Mouse (Mus musculus) T-helper 2 cell (primary cell): ENCODE data around the gene Ldb2.

Experiments
- in situ Hi-C: fragments of 300-600 bp; cut with MboI, MseI; formaldehyde crosslinking; loops from one replicate; pipeline ENCODE4 v1.15.1; 2025; ENCODE audit warnings: high pct_unique_total_duplicates

Gene Ldb2

DNA sequence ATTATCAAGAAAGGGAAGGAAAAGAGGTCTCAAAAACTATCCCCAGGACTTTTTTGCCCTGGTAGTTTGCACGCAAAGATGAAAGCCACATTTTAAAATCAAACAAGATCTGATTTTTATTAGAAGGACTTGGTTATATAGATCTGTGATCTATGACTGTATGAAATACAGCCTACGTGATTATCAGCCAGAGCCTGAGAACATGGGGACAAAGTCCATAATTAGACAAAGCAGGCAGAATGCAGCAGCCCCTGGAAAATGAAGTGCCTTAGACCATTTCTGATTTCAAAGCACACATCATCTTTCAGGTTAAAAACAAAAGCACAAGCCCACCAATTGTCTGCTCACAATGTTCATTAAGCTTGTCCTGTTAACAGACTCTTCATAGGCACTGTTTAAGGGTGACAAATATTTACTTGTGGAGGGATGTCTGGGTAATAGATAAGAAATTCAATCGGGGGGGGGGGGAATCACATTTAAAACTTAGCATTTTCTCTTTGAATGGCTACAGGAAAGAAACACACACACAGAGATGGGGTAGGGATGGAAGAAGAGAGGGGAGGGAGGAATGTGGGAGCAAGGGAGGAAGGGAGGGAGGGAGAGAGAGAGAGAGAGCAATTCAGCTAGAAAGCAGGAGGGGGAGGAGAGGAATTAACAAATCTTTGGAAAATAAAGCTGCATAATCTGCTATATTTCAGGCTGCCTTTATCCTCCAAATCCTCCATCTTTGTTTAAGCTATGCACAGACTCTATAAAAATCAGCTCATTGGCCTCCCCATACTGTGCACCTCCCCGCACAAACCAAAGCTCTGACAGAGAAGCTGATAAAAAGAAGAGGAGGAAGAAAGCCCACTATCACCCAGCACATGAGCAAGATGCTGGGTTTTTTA, 153.3 kb downstream of the Ldb2 start:
- in situ Hi-C loops: no loop called here

DNA sequence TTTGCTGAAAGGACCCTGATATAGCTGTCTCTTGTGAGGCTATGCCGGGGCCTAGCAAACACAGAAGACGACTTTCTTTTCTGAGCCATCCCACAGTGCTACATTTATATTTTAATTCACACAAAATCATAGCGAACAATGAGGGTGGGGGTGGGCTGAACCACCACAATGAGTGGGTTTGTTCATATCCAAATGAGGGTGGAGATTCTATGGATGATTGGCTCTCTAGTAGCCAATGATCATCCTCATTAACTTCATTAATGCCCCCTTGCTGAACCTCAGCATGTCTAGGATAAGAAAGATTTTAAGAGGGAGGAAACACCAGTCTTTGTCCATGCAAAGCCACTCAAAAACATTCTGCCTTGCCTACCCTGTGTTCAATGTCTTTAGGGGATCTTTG, 156.4 kb downstream of the Ldb2 start:
- in situ Hi-C loops: no loop called here

DNA sequence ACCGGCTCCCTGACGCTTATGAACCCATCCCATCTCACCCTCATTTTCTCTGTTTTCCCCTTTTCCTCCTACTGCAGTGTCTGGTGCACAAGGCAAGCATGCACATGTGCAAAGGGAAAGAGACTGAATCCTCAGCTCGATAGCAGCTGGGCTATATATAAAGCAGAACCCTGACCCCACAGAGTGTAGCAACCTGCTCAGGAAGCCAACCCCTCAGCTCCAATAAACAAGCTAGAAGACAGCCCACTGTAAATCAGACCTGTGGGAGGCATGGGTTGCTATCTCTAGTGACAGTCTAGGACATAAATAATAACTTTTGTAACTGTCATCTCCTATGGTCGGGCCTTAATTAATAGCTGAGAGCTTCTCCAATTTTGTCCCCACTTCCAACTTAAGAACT, 158.4 kb downstream of the Ldb2 start:
- in situ Hi-C loops: no loop called here

GRCm38 (mm10) chr5:44635546-44635945, 163.9 kb downstream of the Ldb2 start:
- in situ Hi-C loops: no loop called here

- in situ Hi-C loops: no loop called here
These were observed 170.3 kb downstream of the Ldb2 start for GRCm38 (mm10) chr5:44629034-44629625.

DNA sequence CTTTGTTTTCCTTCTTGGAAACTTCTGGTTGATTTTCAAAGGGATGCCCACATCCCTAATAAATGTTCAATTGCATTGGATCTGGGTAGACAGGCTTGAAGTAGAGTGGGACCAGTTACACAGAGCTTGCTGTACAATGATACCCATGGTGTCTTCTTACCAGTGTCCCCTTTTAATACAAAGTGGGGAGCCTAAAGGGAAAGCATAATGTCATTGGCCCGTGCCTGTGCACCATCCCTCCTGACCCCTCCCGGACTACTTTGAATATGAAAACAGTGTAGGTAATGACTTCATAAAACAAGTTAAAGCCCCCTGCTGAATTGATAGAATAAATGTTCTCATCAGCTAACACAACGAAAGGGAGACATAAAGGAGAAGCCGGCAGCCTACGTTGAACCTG, 172.0 kb downstream of the Ldb2 start:
- in situ Hi-C loops: no loop called here

- in situ Hi-C loops: no loop called here
These were observed 172.6 kb downstream of the Ldb2 start for GRCm38 (mm10) chr5:44626885-44627284.

DNA sequence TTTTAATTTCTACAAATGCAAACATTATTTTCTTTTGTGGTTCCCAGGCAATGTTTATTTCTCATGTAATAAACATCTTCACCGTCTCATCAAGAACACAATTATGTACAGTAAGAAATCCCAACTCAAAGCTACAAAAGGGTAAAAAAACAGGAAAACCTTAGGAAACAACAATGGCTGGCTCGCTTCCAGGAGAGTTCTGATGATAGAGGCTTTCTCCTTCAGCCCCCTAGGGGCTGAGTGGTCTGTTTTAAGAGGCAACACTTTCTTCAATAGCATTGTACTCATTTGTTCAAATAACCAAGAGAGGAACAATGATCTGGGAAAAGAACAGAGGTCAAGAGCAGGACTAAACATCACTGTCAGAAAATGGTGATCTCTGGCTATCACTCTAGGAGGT, 173.4 kb downstream of the Ldb2 start:
- in situ Hi-C loops: no loop called here

DNA sequence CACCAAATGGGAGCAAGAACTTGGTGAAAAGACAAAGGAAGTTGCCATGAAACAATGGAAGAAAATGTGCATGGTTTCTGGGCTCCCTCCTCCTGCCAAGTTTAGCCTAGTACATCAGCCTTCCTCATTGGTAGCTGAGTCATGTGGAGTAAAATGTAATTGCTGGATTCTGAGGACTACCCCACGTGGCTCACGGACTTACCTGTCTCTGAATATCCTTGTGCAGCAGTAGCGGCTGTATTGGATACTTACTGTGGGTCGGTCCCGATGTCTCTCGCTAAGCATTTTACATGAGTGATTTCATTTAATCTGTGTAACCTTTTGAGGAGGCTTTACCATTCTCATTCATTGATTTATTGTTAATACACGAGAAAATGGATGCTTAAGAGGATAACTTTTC, 183.8 kb downstream of the Ldb2 start:
- in situ Hi-C loops: no loop called here

DNA sequence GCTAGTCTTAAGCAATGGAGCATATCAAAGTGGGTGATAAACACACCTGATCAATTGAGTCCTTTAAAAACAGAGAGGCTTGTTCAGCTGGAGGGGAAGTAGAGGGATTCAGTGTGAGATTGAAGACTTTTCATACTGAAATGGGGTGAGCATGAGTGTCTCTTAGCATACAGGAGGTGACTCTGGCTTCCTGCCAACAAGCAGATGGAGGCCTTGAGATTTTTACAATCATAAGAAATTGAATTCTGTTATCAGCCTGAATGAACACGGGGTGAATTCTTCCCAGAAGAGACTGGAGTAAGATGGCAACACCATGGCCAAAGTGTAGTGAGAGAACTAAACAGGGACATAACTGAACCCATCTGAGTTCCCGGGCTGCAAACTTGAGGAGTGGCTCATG, 190.6 kb downstream of the Ldb2 start:
- in situ Hi-C loops: no loop called here

GRCm38 (mm10) chr5:44601340-44601739, 198.1 kb downstream of the Ldb2 start:
- in situ Hi-C loops: no loop called here

GRCm38 (mm10) chr5:44593522-44594218, 205.8 kb downstream of the Ldb2 start:
- in situ Hi-C loops: no loop called here

DNA sequence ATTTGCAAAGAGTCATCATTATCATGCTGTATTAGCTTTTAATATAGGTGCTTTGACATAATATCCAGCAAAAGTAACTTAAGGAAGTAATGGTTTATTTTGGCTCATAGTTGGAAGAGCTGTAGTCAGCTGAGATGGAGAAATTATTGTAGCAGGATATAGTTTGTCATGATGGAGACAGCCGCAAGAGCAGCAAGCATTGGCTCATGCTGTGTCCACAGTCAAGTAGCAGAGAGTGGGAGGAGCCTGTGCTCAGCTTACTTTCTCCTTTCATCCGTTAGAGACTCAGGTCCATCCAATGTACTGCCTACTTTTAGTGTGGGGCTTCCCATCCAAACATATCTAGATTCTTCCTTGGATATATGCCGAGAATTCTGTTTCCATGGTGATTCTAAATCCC, 208.7 kb downstream of the Ldb2 start:
- in situ Hi-C loops: no loop called here

DNA sequence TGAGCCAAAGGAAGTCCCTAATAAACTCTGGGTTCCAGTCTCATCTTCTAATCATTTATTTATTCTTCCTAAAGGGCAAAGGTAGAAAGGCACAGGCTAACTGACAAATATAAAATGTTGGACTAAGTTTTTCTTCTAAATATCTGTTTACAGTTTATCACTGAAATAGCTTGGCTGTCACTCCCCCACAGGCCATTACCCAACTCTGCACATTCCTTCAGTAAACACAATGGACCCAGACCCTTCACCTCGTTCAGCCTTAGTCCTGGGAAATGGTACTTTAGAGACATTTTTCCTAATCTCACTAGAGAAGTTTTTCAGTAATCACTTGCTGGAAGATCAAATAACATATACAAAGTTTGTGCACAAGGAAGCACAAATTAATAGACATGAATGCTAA, 210.2 kb downstream of the Ldb2 start:
- in situ Hi-C loops: no loop called here

GRCm38 (mm10) chr5:44586571-44586970, 212.9 kb downstream of the Ldb2 start:
- in situ Hi-C loops: no loop called here

- in situ Hi-C loops: loop anchor here (5.0 kb wide), 1 partner anchor 88 kb away; no protein-coding TSS in a partner anchor
These were observed 219.5 kb downstream of the Ldb2 start for GRCm38 (mm10) chr5:44579899-44580459.

DNA sequence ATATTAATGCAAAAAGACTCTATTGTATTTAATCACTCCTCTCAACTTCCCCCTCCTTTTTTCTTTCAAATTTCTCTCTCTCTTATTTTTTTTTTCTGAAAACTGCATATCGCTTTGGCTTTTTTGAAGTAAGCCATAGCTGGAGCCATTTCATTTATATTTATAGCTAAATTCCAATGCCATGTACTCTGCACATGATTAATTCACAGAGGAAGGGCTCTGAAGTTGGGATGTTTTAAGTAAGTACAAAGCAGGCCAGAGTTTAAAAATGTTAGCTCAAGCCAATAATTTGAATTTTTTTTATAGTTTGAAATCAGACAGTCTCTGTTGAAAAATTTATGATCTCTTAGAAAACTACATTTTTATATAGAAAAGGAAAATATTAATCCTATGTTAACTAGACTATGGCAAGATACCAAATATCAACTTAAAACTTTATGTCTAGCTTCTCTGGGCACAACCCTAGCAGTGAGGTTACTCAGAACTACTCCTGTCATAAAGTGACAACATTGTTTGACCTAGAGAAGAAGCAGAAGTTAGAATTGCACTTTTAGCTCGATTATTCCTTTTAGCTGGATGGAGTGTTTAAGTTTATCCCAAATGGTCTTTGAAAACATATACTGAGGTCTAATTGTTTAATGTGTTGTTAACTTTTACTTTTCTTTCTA, 222.7 kb downstream of the Ldb2 start:
- in situ Hi-C loops: loop anchor here (5.0 kb wide), 1 partner anchor 85 kb away; no protein-coding TSS in a partner anchor

DNA sequence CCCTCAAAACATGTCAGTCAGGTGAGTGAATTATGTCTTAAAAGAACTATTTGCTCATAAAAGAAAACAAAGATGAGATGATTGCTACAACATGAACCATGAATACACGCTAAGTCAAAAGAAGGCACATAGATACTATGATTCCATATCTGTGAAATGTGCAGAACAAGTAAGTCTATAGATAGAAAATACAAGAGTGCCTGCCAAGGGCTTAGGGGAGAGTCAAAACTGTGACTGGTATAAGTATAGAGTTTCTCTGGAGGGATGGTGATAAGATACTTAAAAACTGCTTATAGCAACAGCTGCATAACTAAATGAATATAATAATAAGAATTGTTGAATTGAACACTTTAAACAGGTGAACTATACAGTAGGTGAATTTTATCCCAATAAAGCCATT, 224.8 kb downstream of the Ldb2 start:
- in situ Hi-C loops: loop anchor here (5.0 kb wide), 1 partner anchor 82 kb away; no protein-coding TSS in a partner anchor

DNA sequence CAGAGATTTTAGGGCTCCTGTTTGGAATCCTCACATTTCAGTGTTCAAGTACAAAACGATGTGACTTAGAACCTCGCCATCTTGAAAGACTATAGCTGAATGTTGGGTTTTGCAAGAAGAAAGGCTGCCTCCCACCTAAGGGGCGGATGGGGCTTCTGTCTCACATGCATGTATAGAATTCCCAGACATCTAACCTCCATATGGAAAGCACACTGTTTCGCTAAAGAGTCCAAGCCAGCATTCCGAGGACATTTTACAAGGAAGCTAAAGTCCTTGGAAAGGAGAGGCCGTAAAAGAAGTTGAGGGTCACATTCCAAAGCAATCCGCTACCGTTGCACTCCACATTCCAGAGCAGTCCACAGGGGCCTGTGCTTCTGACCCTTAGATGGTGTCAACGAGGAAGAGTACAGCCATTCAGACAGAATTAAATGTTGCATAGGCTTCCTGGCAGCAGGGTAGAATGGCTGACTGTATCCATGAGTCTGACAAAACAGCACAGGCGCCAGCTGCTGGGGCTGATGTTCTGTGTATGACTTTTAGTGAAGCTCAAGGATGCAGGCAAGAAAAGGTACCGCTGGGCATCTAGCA, 245.6 kb downstream of the Ldb2 start:
- in situ Hi-C loops: no loop called here

DNA sequence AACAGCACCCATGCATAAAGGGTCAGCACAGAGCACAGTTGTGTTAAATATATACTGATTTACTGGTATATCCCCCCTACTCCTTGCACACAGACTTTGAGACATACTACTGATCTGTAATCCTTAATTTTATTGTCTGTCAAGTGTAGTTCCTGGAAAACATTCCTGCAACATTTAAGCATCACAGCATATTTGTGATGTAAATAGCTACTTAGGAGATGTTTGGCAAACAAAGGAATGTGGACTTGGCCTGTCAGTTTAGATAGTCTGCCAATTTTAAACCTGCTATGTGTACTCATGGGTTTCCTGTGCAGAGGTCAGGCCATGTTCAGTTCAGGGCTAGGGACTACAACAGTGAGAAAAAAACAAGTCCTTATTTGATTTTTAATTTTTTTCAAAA, 246.3 kb downstream of the Ldb2 start:
- in situ Hi-C loops: no loop called here

DNA sequence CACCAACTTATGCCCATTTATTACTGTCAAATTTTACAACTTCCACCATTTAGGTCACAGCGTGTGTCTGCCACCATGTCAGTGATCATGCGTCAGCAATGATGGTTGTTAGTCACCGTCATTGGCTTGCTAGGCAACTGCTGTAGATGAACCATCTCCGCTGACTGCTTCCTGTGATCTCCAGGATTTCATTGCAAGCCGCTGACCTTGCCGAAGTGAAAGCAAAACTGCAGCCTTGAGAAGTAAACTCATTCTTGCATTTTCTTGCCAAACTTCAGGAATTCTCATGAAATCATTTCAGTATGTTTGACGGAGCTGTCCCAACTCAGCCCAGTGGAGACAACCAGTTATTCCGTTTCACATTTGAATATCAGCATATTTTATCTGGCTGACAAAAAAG, 247.4 kb downstream of the Ldb2 start:
- in situ Hi-C loops: no loop called here
